Mouse (Mus musculus): ENCODE results near the gene Gm42791. TPM values are rescaled to one million over a fixed set of nuclear protein-coding genes. Genes with fewer than 3 reads are reported as not detected.
A peak's percentile ranks its signal among the peaks of the same experiment; 100 is the strongest.

The Gm42791 gene
- polyA plus RNA-seq, 1 experiment = not detected

- DNase-seq (ENCODE audit: extremely low spot score in 1 of 2, low spot score in 1 of 2) = no peak
These were observed 19.0 kb upstream of the Gm42791 start for GRCm38 (mm10) chr5:149013817-149014508.

GRCm38 (mm10) chr5:149009111-149009510, 14.2 kb upstream of the Gm42791 start:
- DNase-seq (ENCODE audit: extremely low spot score in 1 of 2, low spot score in 1 of 2) = no peak

- no peak for DNase-seq (ENCODE audit: extremely low spot score in 1 of 2, low spot score in 1 of 2)
These were observed 12.3 kb upstream of the Gm42791 start for GRCm38 (mm10) chr5:149007295-149007646.

DNA sequence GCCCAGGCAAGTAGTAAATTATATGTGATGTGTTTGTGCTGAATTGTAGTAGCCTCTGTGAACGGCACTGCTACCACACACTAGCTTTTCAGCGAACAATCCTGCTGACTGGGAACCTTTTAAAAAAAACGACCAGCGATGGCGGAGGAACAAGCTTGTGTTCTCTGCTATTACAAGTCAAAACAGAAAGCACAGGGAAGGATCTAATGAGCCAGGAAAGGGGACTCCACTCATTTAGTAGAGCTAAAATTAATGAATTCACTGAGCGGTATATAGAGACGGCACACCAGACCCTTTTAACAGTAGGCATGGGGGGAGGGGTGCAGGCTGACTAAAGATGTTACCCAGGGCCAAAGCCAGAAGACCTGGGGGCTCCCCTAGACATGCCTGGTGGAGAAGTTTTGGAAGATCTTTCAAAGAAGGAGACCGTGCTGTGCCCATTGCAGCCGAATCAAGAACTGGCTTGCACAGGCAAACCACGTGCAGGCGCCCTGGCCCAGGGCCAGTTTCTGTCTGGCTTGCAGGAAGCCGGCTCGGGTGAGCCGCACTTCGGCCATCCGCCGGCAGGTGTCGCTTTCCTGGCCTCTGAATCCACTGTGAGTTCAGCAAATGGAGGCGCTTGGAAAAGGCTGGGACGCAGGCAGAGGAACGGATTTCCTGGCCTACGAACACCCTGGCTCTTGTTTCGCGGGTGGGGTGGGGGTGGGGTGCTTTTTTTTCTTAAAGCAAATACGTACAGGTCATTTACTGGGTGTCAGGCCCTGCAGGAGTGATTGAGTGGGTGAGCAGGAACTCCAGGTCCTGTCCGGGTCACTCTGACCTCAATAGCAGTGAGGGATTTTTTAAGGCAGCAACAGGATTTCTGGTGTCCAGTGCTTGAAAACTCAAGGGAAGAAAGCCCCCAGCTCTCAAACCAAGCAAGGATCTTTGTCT, 11.7 kb upstream of the Gm42791 start:
- DNase-seq (ENCODE audit: extremely low spot score in 1 of 2, low spot score in 1 of 2) = peak; percentile 97 to 100

DNA sequence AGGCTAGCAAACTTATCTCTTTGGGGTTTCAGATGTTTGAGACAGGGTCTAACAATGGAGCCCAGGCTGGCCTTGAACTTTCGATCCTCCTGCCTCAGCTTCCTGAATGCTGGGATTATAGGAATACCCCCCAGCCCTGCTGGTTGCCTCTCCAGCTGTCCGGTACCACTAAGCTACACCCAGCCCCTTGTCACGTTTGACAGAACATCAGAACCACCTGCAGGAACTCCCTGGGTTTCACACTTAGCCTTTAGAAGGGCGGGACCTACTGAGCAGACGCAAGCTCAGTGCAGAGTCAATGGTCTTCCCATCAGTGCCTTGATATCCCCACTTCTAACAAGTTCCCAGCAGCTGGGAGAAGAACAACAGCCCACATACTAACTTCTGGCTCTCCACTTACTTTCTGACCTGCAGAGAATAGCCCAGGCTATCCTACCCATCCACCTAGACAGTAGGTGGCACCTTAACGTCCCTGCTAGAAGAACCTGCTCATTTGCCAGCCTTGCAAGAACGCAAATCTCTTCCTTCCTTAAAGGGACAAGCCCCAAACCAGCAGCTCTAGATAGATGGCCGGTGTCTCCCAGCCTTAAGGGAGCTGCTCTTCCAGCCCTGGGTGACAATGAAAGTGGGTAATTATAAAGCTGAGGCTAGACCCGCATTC, 10.9 kb upstream of the Gm42791 start:
- no peak for DNase-seq (ENCODE audit: extremely low spot score in 1 of 2, low spot score in 1 of 2)

DNA sequence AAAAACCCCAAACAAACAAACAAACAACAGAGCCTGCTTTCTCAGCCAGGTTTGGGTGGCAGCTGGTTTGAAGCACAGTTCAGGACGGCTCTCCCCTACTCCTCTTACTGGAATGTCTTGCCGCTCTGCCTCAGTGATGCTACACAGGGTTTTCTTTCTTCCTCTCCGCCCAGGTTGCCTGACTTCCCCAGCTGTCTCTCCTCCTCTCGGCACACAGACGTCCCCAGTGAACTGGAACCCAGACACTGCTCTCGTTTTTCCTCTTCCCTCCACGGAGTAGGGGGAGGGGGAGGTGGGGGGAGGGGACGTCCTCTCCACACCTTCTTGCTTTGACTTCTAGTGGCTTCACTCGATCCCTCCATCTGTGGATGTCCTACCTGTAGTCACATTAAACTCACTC, 10.1 kb upstream of the Gm42791 start:
- no peak for DNase-seq (ENCODE audit: extremely low spot score in 1 of 2, low spot score in 1 of 2)

- no peak for DNase-seq (ENCODE audit: extremely low spot score in 1 of 2, low spot score in 1 of 2)
These were observed 8.2 kb upstream of the Gm42791 start for GRCm38 (mm10) chr5:149003137-149003536.

DNA sequence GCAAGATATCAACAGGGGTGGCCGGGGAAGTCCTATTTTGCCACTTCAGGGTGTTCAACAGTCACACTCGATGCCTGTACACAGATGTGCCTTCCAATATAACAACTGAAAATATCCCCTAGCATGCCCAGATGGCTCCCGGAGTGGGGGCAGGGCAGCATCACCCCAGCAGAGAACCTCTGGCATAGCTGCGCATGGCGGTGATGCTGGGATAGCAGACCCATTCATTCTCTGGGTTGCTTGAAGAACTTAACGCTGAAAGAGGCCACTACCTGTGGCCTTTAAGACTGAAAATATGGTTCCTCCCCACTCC, 7.8 kb upstream of the Gm42791 start:
- no peak for DNase-seq (ENCODE audit: extremely low spot score in 1 of 2, low spot score in 1 of 2)

DNA sequence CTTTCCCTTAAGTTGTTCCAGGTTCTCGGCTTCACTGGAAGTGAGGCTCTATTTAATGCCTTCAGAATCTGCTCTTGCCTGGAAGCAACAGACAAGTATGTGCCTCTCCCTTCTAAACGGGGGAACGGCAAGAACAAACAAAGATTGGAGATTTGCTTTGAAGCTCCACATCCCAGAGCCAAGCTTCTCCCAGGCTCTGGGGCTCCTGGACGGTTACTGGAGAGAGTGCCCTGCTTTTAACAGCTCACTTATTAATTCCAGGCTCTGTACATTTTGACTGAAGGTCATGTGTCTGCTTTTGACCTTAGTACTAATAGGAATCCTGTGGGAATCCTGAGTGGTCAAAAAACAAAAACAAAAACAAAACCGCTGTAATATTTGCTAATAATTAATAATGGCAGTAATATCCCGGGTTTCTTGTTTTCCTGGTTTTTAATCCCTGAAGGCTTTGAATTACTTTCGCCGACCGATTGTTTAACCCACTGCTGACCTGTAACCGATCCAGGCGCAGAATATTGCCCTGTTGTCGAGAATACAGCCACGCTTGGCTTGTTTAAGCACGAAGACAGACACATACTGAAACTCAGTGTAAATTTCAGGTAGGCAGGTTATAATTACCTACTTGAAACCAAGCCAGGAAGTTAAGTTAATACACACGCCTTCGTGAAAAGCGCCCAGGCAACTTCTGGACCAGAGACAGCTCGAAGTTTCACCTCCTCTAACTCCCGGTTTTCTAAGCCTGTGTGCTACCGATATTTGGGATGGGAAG, 7.3 kb upstream of the Gm42791 start:
- DNase-seq (ENCODE audit: extremely low spot score in 1 of 2, low spot score in 1 of 2) = no peak

- no peak for DNase-seq (ENCODE audit: extremely low spot score in 1 of 2, low spot score in 1 of 2)
These were observed 4.9 kb upstream of the Gm42791 start for GRCm38 (mm10) chr5:148999802-149000201.

GRCm38 (mm10) chr5:148998512-148998911, 3.6 kb upstream of the Gm42791 start:
- DNase-seq (ENCODE audit: extremely low spot score in 1 of 2, low spot score in 1 of 2) = no peak

DNA sequence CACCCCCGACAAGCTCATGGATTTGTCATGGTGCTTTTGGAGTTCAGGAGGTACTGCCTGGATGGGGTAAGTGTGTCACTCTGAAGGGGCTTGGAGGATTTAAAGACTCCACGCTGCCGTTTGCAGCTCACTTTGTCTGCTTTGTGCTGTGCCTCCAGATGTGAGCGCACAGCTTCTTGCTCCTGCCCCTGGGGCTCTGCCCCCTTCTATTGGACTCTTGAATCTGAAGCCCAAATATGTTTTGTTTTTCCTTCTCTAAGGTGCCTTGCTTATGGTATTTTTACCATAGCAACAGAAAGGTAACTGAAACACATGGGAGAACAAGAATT, 1.7 kb upstream of the Gm42791 start:
- no peak for DNase-seq (ENCODE audit: extremely low spot score in 1 of 2, low spot score in 1 of 2)

DNA sequence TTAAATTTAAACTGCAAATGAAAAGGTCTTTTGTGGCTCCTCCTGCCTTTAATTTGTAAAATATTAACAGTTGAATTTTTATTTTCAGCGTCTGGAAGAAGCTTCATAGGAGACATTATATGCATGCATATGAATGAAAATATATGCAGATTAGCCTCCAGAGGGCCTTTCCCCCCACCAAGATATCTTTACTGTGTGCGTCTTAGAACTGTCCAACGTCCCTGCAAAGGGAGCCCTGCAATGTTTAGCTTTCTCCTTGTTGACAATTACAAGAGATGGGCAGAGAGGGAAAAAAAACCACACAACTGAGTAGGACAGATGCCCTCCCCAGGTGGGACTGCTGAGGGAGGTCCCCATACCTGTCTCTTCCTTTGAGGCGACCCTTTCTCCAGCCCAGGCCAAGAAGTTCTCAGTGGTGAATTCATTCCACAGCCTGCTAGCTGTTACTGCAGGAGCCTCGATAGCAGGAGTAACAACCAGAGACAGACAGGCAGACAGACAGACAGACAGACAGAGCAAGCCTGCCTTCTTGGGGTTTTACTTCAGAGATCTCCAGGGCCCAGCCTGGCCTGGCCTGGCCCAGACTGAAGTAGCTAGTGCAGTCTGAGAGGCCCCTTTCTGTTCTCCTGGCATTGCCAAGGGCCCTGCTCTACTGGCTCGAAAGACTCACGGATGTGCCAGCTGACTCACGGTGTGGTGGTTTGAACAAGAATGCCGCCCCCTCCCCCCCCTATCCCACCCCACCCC, 1.2 kb upstream of the Gm42791 start:
- DNase-seq (ENCODE audit: extremely low spot score in 1 of 2, low spot score in 1 of 2) = no peak

- no peak for DNase-seq (ENCODE audit: extremely low spot score in 1 of 2, low spot score in 1 of 2)
These were observed 639 bp downstream of the Gm42791 start for GRCm38 (mm10) chr5:148994311-148994705.

- DNase-seq (ENCODE audit: extremely low spot score in 1 of 2, low spot score in 1 of 2) = no peak
These were observed 2.3 kb downstream of the Gm42791 start for GRCm38 (mm10) chr5:148992598-148992997.

DNA sequence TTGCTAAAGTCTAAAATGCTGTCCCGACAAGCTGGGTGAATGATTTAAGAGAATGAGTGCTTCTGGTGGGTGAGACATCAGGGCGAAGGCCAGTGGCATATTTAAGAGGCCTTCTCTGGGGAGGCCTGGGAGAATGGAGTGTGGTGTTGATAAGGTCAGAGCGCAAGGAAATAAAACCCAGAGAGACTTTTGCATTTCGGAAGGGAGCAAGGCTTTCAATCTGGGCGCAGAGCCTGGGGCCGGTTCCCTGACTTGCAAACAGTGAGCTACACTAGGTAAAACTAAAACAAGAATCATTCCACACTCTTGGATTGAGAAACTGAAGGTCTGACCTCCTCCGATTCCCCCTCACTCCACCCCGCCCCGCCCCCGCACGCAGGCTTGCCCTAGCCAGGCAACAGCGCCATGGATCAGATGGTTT, 4.0 kb downstream of the Gm42791 start:
- DNase-seq (ENCODE audit: extremely low spot score in 1 of 2, low spot score in 1 of 2) = no peak

DNA sequence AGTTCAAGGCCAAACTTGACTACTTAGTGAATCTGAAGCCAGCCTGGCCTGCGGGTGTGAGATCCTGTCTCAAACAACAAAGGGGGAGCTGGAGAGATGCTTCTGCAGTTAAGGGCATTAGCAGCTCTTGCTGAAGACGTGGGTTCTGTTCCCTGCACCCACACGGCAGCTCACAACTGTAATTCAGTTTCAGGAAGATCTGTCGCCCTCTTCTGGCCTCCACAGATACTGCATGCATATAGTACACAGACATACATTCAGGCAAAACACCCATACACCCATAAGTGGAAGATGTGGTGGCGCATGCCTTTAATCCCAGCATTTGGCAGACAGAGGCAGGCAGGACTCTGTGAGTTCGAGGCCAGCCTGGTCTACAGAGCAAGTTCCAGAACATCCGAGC, 5.5 kb downstream of the Gm42791 start:
- no peak for DNase-seq (ENCODE audit: extremely low spot score in 1 of 2, low spot score in 1 of 2)

DNA sequence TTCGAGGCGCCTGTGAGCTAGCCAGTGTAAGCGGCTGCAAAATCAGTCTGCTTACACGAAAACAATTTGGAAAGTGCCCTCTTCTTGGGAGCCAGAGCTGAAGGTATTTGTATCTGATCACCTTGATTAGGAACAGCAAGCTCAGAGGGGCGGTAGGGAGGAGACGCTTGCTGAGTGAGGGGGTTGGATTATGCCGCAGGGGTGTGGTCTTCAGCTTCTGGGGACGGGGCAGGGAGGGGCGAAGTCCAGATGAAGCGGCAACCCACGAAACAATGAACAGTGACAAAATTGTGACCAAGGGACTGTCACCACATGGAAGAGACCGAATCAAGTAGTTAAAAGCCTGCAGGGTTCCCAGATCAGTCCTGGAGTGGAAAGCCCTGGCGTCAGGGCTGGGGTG, 10.0 kb downstream of the Gm42791 start:
- DNase-seq (ENCODE audit: extremely low spot score in 1 of 2, low spot score in 1 of 2) = no peak

- DNase-seq (ENCODE audit: extremely low spot score in 1 of 2, low spot score in 1 of 2) = no peak
These were observed 11.3 kb downstream of the Gm42791 start for GRCm38 (mm10) chr5:148983696-148984095.

DNA sequence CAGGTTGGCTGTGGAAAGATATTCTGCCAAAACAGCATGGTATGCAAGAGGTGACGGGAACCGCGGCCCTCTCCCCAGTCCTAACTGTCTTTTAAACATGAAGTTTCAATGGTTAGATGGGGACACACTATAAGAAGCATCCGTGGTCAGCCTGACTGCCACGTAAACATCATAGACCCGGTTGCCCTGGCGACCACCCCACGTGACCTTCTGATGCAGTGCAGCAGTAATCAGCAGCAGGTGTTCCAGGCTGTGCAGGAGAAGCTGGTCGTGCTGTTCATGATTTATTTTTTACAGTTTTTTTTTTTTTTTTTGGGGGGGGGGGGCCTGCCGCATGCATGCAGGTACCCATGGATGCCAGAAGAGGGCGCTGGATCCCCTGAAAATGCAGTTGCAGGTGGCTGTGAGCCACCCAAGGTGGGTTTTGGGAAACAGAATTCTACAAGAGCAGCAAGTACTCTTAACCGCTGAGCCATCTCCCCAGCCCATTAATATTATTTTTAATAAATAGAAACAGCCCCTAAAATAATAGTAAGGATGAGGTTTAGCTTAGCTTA, 11.8 kb downstream of the Gm42791 start:
- no peak for DNase-seq (ENCODE audit: extremely low spot score in 1 of 2, low spot score in 1 of 2)
